Mouse (Mus musculus) B cell, adult 2 months (primary cell): ENCODE data around the gene Pcsk4.

Experiments
- DNase-seq, 2 experiments: peaks; one replicate each; pipeline ENCODE4 v3.0.0; 2022

Gene Pcsk4

DNA sequence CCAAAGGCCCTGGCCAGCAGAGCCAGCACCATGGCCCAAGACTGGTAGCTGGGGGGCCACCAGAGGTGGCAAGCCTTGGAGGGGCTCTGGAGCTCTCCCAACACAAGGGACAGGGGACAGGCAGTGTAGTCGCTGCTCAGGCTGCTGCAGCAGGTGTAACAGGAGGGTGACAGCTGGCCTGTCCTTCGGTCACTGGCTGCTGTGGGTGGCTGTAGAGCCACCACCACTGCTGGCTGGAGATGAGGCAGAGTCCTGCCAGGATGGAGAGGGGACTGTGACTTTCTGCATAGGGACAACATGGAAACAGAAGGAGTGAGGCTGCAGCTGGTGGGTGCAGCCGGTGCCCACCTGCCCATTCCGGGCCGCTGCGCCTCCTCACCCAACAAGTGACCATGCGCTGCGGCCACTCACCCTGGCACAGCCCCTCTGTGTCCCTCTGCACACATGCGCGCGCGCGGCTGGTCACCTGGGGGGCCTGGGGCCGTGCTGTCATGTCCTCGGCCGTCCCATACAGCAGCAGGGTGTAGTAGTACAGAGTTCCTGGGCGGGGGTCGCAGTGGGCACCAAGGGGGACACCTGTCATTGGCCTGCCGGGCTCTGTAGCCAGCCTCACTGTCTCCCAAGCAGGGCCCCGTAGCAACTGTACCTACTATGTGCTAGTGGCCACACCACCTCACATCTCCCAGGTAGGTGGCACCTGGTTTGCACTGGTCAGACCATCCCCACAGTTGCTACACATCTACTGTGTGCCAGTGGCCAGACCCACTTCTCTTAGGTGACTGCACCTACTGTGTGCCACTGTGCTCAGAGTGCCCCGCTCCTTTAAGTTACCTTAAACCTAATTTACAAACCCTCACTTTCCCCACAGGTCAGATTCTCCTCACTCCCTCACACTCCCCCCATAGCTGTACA, 7.4 kb downstream of the Pcsk4 start:
- no peak for DNase-seq

DNA sequence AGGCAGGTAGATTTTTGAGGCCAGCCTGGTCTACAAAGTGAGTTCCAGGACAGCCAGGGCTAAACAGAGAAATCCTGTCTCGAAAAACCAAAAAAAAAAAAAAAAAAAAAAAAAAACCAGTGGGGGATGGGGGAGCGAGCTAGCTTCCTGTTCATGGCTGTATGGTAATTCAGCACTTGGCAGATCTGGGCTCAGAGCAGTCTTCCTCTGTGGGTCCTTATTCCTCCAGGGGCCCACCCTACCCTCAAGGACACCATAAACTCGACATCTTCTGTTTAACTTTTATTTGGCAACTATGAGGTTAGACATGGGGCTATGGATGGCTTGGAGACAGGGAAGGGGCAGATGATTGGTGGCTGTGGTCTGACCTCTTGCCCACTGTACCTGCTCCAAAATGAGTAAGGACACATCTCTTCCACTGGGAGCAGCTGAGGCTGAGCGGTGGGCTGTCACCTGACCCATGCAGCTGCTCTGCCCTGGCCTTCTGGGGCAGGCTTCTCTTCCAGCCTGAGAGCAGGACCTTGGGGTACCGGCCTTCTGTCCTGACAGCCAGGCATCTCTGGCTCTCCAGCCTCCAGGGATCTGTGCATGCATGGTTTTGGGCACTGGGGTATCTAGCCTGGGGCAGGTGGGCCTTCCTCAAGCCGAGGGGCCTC, 8.2 kb downstream of the Pcsk4 start:
- no peak for DNase-seq

DNA sequence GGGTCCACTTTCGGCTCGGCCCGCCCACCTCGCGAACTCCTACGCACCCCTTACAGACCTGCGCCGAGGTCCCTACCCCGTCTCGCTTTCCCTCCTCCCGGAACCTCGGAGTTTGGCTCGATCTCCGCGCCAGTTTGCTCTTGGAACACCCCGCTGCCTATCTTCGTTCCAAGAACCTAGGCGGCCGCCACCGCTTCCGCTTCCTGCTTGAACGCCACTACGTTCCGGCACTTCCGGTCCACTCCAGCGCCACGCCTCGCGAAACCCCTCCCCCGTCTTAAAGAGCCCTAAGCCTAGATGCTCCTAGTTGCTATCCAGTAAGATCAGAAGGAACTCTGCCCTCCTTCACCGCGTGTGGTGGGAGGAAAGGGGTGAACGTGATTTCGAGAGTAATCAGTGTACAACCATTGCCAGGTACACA, 8.9 kb downstream of the Pcsk4 start, which contains the start of gene 2310011J03Rik:
2310011J03Rik (minus strand) TSS at position 198 of the 421 bp plus-strand sequence.
- peak; percentile 92 for DNase-seq

DNA sequence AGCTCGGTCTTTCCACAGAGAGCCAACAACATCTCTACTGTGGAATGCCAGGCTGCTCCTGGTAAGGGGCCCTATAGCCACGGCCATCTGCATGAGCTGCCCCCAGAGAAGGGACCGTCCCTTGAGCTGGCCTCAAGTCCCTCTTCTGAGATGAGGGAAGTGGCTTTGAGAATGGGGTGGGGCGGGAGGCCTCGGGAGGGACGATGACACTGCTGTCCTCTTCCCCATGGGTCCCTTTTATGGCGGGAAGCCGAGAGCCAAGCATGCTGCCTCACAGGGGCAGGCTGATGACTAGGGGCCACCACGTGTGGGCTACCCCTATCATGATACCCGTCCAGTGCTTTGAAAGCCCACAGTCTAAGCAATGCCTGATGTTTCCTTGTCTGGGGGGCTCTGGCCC, 12.3 kb downstream of the Pcsk4 start:
- DNase-seq = no peak

DNA sequence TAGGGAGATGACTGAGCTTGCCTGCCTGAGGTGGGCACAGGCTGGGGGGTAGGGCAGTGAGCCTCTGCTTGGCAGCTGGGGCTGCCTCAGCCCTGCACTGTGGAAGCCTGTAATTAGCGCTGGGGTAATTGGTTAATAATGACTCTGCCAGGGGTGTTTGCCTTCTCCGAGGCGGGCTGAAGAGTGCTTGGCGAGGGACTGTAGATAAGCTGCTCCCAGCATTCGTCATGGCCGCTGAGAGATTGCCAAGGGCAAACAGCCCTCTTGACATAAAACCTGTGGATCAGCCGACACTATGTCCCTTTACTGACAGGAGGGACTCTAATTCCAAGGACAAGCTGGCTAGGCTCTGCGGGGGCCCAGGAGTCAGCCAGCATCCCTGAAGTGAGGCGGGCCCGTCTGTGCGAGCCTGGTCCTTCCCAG, 12.9 kb downstream of the Pcsk4 start:
- DNase-seq = no peak

DNA sequence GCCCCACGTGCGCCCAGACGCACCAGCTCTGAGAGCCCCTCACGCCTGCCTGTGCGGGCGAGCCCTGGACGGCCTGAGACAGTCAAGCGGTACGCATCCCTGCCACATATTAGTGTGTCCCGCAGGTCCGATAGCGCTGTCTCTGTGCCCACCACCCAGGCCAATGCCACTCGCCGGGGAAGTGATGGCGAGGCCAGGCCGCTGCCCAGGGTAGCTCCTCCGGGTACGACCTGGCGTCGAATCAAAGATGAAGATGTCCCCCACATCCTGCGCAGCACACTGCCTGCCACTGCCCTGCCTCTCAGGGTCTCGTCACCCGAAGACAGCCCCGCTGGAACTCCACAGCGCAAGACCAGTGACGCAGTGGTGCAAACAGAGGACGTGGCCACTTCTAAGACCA, 14.0 kb downstream of the Pcsk4 start:
- DNase-seq = no peak

DNA sequence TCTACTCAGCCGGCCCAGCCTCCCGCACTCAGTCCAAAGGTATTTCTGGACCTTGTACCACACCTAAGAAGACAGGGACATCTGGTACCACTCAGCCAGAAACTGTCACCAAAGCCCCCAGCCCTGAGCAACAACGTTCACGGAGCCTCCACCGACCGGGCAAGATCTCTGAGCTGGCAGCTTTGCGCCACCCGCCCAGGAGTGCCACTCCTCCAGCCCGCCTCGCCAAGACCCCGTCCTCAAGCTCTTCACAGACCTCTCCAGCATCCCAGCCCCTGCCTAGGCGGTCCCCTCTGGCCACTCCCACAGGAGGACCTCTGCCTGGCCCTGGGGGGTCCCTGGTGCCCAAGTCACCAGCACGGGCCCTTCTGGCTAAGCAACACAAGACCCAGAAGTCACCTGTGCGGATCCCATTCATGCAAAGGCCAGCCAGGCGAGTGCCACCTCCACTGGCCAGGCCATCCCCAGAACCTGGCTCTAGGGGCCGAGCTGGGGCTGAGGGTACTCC, 14.8 kb downstream of the Pcsk4 start:
- DNase-seq = no peak

DNA sequence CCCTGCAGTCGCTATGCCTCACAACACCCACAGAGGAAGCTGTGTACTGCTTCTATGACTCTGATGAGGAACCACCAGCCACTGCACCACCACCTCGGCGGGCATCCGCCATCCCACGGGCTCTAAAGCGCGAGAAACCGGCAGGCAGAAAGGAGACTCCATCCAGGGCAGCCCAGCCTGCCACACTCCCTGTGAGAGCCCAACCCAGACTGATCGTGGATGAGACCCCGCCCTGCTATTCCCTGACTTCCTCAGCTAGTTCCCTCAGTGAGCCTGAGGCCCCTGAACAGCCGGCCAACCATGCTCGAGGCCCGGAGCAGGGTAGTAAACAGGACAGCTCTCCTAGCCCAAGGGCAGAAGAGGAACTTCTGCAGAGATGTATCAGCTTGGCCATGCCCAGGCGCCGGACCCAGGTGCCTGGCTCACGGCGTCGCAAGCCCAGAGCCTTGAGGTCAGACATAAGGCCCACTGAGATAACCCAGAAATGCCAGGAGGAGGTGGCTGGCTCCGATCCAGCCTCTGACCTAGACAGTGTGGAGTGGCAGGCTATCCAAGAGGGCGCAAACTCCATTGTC, 15.6 kb downstream of the Pcsk4 start:
- DNase-seq = peak; percentile 75 to 77

DNA sequence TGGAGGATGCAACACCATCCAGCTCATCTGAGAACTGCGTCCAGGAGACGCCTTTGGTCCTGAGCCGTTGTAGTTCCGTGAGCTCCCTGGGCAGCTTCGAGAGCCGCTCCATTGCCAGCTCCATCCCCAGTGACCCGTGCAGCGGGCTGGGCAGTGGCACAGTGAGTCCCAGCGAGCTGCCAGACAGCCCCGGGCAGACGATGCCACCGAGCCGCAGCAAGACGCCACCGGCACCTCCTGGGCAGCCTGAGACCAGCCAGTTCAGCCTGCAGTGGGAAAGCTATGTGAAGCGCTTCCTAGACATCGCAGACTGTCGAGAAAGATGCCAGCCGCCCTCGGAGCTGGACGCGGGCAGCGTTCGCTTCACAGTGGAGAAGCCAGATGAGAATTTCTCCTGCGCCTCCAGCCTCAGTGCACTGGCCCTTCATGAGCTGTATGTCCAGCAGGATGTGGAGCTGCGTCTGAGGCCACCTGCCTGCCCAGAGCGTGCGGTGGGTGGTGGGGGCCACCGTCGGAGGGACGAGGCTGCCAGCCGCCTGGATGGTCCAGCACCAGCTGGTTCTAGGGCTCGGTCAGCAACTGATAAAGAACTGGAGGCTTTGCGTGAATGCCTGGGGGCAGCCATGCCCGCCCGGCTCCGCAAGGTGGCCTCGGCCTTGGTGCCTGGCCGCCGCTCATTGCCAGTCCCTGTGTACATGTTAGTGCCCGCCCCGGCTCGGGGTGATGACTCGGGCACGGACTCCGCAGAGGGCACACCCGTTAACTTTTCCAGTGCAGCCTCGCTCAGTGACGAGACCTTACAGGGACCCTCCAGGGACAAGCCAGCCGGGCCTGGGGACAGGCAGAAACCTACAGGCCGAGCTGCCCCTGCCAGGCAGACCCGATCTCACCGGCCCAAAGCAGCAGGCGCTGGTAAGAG, 16.5 kb downstream of the Pcsk4 start:
- no peak for DNase-seq

DNA sequence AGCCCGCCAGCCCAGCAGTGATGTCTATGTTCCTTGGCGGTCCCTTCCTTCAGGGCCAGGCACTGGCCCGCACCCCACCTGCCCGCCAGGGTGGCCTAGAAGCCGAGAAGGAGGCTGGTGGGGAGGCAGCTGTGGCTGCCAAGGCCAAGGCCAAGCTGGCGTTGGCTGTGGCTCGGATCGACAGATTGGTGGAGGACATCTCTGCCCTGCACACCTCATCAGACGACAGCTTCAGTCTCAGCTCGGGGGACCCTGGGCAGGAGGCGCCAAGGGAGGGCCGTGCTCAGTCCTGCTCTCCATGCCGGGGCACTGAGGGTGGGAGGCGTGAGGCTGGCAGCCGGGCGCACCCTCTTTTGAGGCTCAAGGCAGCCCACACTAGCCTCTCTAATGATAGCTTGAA, 17.7 kb downstream of the Pcsk4 start:
- no peak for DNase-seq

DNA sequence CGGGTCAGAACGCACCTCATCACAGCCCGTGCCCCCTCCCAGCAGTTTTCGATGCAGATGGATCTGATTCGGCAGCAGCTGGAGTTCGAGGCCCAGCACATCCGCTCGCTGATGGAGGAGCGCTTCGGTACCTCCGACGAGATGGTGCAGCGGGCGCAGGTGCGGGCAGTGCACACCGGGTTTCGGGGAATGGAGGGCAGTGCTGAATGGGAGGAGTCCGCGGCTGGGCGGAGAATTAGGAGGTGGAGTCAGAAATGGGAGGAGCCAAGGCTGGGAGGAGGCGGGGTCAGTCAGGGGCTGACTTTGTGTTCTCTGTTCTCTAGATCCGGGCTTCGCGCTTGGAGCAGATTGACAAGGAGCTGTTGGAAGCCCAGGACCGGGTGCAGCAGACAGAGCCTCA, 24.4 kb downstream of the Pcsk4 start:
- DNase-seq = peak; percentile 87 to 88

DNA sequence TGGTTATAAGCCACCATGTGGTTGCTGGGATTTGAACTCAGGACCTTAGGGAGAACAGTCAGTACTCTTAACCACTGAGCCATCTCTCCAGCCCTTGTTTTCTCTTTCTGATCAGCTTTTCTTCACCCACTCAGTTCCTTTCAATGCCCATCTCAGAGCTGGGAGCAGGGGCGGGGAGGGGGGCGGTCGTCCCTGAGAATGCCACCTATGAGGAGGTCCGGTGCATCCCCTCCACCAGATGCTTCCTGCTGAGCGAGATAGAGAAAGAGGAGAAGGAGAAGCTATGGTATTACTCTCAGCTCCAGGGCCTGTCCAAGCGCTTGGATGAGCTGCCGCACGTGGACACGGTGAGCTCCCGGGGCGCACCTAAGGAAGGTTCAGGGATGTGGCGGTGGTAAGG, 24.8 kb downstream of the Pcsk4 start:
- DNase-seq = no peak

DNA sequence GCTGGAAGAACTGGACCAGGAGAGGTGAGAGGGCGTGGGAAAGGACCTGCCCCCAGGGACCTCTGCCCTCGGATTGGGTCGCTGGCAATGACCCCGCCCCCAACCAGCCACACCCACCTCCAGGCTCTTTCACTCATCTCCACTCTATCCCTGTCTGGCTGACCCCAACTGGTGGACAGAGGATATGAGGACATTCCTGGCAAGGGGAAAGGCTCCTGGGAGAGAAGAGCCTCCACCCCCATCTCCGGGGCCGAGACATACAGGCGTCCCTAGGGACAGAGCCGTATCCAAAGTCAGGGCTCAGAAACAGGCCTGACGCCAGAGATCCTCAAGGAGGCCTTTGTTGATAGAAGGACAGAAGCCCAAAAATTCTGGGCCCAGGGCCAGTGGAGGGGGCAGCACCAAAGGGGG, 26.8 kb downstream of the Pcsk4 start:
- no peak for DNase-seq

DNA sequence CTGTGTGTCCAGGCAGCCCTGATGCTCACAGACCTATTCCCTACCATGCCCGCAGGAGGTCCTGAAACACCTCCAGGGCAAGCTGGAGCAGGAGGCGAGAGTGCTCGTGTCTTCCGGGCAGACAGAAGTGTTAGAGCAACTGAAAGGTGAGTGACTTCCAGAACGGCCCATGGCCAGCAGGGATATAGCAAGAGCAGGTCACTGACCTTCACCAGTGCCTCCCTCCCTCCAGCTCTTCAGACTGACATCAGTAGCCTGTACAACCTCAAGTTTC, 27.3 kb downstream of the Pcsk4 start:
- DNase-seq = no peak

DNA sequence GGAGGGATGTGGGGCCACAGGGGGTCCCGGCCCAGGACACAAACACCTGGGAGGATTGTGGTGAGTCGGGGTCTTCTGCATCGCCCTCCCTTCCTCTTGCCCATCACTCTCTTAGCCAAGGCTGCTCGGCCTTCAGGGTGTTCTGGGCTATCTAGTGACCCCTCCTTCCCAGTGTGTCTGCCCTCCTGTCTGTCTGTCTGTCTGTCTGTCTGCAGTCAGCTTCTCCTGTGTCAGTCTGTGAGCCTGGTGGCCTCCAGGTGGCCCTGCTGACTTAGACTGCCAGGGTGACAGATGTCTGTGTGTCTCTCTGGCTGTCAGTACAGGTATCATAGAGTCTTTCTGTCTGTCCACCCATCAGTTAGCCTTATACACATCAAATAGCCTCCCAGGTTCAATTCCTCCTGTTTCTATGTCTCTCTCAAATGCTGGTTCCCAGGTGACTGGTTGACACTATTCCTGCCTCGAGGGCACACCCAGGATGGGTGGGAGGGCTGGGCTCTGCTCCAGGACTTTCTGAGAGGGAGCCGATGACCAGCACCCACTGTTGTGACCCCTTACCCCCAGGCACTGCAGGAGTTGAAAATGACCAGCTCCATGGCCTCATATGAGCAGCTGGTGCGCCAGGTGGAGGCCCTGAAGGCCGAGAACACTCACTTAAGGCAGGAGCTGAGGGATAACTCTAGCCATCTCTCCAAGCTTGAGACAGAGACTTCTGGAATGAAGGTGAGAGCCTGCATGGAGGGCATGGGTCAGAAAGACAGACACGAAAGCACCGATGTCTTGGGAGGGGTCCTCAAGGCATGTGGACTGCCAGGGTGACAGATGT, 27.8 kb downstream of the Pcsk4 start:
- no peak for DNase-seq

DNA sequence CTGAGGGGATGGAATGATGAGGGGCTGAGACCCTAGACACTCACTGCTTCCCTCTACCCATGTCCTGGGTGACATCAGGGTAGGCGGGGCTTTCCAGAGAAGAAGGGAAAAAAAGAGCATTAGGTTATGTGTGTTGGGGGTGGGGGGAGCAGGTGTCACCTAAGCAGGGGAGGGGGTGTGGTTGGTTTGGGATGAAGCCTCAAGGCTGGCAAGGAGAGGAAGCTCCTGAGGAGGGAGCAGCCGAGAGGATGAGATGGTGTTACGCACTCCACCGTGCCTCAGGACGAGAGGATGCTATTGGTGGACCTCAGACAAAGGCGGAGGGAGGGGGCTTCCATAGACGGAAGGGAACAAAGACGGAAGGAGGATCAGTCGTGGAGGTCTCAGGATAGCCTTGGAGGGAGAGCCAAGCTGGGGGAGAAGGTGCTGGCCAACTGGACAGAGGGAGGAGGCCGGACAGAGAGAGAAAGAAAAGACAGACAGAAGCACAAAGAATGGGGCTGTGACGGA, 28.6 kb downstream of the Pcsk4 start:
- DNase-seq = no peak

DNA sequence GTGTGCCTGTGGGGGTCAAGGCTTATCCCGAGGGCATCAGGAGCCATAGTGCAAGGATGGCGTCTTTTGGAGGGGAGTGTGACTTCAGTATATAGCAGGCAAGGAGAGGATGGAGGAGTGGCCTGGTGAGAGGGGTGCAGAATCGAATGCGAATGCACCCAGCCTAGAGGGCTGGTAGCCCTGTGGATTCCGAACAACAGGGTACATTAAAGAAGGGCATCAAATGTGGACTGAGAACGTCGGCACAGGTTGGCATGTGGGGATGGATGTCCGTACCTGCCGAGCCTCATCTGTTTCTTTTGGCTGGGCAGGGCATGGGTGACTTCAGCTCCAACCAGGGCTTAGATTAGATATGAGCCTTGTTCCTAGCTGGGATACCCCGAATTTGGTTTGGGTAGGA, 29.5 kb downstream of the Pcsk4 start:
- DNase-seq = no peak

DNA sequence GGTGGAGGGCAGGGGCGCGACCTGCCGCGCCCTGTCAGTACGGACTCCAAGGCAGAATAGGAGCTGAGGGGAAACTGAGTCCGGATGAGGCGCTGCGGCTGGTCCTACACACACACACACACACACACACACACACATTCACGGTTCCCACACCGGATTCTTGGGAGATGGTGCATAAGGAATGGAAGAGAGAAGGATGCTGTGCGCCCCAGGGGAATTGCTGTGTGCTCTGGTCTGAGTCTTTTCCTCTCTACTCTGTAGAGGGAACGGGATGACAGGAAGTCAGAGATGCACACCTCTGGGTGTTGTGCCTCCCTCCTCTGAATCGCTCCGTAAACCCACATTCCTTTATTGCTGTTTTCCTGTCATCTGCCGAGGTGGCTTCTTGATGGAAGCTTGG, 30.0 kb downstream of the Pcsk4 start:
- DNase-seq = no peak

DNA sequence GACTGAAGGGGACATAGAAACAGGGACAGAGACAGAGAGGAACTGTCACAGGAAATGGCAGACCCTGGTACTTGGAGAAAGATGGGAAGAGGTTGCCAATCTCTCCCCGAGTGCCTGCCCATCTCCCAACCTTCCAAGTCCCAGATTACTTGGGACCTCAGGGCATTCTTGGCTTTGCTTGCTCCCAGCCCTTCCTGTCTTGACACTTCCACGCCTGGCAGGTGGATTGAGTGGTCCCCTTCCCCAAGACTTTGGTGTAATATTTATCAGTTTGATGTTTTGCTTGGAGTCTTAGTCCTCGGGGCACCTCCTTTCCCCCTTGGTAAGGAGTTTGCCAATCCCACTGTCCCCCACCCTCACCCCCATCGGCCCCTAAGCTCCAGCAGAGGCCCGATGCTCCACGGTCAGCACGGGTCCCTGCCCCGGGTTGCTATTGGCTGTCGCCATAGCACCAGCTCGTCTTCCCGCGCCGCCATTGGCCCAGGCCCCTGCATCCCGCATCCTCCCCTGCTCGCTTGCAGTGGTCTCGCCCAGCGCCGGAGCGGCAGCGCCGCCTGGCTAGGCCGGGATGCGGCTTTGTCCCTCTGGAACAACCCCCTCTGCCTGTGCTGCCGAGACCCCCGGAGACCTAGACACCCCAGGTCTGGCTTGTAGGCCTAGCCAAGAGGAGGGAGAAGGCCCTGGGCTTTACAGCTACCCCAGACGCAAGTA, 30.6 kb downstream of the Pcsk4 start:
- DNase-seq = no peak

DNA sequence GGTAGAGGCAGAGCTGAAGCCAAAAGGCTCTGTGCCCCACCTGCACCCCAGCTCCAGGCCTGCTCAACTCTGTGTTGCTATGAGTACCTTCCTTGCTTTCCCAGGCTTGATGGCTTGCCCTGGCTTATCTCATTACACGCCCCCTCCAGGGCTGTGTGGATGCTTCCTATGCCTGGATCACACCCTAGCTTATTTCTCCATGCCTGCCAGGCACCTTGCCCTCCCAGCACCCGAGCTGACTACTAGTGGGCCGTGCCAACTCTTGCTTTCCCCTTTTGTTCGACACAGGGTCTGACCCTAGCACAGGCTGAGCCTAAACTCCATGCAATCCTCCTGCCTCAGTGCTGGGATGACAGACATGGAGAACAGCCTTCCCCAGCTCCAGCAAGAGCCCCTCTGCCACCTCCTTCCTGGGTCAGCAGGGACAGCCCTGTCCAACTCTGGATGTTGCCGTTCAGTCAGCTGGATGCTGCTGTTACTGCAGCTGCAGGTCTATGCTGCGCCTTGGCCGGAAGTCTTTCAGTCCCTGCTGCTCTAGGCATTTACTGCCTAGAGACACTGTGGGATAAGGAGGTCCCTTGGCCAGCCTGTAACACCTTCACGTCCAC, 31.7 kb downstream of the Pcsk4 start:
- no peak for DNase-seq

DNA sequence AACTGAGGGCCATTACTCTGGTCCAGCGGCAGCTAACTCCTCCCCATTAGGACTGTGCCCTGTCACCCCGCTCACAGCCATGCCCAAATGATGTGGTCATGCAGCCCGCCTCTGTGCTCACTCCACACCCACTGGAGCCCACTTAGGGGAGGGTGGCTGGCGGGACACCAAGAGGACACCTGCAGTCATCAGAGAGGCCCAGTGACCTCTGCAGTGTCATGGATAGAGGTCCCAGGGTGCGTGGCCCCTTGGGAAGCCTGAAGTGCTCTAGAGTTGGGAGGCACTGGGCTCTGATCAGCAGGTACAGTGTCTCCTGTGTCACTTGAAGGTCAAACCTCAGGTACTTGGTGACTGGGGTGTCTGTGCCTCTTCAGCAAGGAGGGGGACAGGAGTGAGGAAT, 32.5 kb downstream of the Pcsk4 start:
- no peak for DNase-seq
